Mouse (Mus musculus): ENCODE measurements around the gene Tle6.

The Tle6 gene

DNA sequence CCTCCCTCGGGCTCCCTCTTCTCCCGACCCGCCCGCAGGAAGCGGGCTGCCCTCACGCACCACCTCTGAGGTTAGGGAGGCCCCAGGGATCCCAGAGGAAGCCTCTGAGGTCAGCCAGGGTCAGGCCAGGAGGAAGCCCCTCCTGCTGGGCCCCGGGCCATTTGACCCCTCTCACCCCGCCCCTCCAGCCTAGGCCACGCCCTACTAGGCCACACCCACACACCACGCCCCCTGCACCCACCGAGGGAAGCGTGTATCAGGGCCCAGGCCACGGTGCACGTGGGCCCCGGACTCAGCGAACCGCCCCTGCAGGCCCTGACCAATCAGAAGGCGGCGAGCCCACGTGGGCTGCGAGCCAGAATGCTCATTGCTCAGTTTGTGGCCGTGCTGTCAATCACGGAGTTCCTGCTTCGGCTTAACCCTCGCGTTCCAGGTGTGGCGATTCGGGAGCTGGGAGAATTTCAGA is at the start of gene Tle6:
Gene Tle6, minus strand, starts transcription at position 336 of the 466 bp plus-strand sequence.
- peak; percentile 98 for DNase-seq (ENCODE audit: inconsistent age in 2 of 2, low spot score in 1 of 2)

DNA sequence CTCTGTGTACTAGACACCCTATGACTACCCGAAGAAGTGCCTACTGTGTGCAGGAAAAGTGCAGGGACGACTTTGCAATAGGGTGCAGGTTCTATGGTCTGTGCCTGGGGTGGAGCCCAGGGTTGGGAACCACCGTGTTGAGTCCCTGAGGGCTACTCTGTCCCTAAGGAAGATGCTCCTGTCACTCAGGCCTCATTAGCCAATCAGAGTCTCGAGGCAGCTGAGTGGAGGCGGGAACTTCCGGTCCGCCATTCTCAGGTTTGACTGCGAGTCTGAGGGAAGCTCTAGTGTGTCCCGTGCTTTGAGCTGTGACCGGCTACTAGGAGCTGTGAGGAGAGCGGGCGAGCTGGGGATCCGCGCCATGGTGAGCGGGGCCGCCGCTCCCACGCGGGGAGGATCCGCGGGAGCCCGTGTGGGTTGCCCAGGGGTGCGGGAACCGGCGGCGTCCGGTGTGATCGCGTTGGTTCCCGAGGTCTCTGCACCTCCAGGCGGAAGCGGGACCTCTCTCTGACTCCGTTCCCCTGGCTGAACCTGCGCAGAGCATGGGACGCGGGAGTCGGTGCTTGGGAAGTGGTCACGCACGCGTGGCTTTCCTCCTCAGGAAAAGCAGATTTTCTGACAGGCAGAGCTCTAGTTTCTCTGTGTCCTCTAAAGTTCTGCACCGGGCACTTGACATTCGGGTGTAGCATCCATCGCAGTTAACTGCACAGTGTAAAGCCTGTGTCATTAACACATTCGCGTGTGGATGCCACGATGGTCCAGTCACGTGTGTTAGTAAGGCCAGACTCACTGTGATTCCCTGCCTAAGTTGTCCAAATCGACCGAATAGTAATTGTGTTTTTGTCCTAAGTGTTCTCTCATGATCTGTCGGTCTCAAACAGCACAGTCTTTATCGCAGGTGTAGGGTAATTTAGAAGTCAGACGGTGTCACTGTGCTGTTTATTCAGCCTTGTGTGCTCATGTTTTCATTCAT is 48.2 kb upstream of the Tle6 start, which contains the start of gene Gm10778:
Gene Gm10778, plus strand, starts transcription at position 257 of the 973 bp plus-strand sequence.
- peak; percentile 87 to 97 for DNase-seq (ENCODE audit: inconsistent age in 2 of 2, low spot score in 1 of 2)

DNA sequence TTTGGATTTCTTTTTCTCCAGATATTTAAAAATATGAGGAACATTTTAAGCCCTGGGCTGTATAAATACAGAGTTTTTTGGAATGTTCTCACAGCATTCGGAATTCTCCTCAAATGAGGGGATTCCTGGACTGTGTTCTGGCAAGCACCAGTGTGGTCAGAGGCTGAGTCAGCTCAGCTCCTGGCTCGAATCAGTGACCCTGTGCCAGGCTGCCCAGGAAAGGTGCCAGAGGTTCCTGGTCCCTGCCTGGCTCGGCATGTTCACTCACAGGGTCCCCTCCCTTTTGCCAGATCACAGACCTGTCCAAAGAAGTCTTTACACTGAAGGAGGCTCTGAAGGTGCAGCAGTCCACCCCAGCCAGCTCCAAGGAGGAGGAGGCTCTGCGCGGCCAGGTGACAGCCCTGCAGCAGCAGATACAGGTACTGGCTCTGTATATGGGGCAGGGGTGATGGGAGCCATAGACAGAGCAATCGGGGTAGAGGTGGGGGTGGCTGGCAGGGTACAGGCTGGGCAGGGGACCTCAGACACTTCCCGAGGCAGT is 45.2 kb upstream of the Tle6 start:
- peak in 1 of 2 experiments; percentile 40 for DNase-seq (ENCODE audit: inconsistent age in 2 of 2, low spot score in 1 of 2)

DNA sequence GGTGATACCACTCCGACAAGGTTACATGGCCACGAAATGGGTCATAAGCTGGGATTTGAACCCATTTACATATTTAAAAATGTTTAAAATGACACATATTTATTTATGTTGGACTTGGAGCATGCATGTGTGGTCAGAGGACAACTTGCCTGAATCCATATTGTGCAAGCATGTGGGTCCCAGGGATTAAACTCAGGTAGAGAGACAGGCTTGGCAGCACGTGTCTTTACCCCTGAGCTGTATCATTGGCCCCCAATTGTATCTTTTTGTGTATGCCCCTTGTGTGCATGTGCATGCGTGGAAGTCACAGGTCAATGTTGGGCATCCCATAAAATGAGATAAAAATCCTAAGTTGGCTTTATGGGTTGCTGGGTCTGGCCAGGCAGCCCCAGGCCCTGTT is 44.5 kb upstream of the Tle6 start:
- peak in 1 of 2 experiments; percentile 5 for DNase-seq (ENCODE audit: inconsistent age in 2 of 2, low spot score in 1 of 2)

DNA sequence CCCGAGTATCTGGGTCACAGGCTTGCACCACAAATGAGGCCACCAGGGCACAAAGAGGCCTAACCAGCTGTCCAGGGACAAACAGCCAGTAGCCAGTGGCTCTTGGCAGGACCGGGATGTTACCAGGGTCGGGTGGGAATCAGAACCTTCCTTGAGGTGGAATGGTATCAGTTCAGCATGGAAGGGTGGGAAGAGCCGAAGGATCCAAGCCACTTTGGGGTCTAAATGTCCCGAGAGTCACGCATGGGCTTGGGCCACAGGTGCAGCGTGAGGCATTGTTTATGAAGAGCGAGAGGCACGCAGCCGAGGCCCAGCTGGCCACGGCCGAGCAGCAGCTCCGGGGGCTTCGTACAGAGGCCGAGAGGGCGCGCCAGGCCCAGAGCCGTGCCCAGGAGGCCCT is 43.8 kb upstream of the Tle6 start:
- peak in 1 of 2 experiments; percentile 39 for DNase-seq (ENCODE audit: inconsistent age in 2 of 2, low spot score in 1 of 2)

DNA sequence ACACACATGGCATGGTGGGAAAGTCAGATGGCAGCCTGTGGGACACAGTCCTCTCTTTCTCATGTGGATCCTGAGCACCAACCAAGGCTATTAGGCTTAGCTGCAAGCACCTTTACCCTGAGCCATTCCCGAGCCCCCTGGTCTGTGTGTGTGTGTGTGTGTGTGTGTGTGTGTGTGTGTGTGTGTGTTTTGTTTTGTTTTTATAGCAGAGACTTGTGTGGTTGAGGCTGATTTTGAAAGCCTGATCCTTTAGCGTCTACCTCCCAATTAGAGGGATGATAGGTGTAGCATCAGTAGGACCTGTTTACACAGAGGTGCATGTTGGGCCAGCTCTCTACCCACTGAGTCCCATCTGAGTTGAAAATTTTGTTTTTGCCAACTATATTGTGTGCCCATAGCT is 43.3 kb upstream of the Tle6 start:
- DNase-seq (ENCODE audit: inconsistent age in 2 of 2, low spot score in 1 of 2), result peak in 1 of 2 experiments; percentile 40

DNA sequence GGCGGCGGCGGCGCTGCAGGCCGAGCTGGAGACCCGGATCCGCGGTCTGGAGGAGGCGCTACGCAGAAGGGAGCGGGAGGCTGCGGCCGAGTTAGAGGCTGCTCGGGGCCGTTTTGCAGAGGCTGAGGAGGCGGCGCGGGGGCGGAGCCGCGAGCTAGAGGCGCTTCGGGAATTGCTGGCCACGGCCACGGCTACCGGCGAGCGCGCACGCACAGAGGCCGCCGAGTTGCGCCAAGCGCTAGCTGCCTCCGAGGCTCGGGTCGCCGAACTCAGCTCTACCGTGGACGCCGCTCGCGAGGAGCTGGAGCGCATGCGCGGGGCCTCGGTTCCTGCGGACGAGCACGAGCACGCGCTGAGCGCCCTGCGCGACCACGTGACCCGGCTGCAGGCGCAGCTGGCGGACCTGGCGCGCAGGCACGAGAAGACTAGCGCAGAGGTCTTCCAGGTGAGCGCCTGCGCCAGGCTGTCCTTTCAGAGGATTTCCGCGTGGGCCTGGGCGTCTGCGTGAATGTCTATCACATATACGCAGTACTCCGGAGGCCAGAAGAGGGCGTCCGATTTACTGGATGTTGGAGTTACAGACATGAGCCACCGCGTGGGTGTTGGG is 42.7 kb upstream of the Tle6 start:
- DNase-seq (ENCODE audit: inconsistent age in 2 of 2, low spot score in 1 of 2), result peak; percentile 98

DNA sequence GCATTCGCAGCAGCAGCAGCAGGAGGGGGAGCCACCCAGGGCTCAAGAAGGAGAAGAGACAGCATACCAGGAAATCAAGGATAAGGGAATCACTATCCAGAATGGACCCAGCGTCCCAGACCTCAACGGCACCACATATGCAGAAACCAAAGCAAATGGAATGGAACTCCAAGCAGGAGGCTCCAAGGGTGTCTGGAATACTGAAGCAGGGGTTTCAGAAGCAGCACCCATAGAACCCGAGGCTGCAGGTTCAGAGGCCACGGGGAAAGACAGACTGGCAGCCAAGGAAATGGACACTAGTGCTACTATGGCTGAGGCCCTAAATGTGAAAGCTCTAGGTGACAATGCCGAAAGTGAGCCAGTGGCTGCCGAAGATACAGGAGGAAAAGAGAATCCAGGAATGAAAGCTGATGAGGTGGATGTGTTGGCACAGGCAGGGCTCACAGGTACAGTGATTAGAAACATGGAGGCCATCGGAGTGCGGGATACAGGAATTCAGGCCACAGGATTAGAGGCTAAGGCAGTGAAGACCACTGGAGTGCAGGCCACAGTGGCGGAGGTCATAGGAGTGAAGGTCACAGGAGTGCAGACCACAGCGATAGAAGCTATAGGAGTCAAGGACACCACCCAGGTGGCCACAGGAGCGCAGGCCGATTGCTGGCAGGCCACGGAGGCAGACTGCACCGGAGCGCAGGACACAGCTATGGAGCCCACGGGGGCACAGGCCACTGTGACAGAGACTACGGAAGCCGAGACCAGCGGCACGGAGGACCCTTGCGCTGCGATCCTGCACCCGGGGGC is 42.0 kb upstream of the Tle6 start:
- no peak for DNase-seq (ENCODE audit: inconsistent age in 2 of 2, low spot score in 1 of 2)

DNA sequence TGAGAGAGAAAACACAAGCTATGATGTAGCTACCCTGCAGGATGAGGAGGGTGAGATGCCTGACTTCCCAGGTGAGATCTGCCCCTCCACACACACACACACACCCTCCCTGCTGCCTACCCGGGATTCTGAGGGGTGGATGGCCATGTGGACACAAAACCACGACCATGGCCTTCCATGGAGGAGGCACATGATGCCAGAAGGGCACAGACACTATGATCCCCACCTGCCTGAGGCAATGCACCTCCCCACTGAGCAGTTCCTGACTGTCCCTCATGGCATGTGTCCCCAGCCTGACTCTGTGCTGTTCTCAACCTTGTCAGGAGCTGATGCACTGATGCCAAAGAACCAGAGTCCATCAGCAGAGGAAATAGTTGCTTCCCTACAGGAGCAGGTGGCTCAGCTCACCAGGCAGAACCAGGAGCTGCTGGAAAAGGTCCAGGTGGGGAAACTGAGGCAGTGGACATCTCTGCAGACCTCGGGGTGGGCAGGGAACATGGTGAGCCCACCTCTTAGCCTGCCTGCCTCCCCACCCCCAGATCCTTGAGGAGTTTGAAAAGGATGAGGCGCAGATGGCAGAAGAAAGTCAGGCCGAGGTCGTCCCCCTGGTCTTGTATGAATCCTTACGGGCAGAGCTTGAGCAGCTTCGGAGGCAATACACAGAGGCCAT is 41.2 kb upstream of the Tle6 start:
- DNase-seq (ENCODE audit: inconsistent age in 2 of 2, low spot score in 1 of 2), result peak; percentile 48 to 55

DNA sequence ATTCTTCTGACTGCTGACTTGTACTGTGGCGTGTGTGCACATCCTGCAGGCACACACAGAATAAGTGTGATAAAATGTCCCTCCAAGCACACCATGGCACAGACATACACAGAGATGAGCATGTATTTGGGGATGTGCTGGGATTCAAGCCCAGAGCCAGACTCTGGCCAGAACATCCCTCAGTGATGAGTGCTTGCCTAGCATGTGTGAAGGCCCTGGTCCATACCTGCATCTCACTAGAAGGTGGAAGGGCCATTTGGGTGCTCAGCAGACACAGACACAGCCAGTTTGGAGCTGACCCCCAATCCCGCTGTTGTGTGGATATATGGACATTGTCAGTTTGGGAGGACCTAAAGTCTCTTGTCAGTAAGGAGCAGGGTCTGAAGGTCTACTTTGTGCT is 40.7 kb upstream of the Tle6 start:
- DNase-seq (ENCODE audit: inconsistent age in 2 of 2, low spot score in 1 of 2), result peak in 1 of 2 experiments; percentile 6

DNA sequence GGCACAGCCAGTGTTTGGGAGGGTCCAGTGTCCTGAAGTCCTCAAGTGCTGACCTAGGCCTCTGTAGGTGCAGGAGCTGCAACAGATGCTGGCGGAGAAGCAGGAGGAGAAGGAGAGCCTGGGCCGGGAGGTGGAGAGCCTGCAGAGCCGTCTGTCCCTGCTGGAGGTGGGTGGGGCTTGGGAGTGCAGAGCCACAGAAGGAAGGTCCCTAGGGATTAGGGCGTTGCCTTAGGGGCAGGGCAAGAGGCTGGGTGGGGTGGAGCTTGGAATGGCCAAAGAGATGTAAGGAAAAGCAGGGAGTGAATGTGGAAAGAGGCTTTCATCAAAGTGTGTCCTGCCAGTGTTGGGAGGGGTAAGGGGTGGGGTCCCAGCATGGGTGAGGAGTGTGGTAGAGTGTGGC is 40.0 kb upstream of the Tle6 start:
- DNase-seq (ENCODE audit: inconsistent age in 2 of 2, low spot score in 1 of 2), result peak; percentile 26 to 44

DNA sequence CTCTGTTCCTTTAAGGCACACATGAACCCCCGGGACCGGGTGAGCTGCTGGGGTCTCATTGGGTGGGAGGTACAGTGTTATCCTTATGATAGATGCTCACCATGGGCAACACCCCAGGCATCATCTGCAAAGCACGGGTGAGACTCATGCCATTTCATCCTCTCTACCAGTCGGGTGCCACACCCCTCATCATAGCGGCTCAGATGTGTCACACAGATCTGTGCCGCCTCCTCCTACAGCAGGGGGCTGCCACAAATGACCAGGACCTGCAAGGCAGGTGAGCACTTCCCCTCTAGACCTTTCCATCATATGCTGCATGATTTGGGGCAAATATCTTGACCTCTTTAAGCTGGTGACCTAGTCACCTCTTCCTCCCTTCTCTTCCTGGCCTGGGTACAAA is 37.2 kb upstream of the Tle6 start:
- DNase-seq (ENCODE audit: inconsistent age in 2 of 2, low spot score in 1 of 2), result peak in 1 of 2 experiments; percentile 22

DNA sequence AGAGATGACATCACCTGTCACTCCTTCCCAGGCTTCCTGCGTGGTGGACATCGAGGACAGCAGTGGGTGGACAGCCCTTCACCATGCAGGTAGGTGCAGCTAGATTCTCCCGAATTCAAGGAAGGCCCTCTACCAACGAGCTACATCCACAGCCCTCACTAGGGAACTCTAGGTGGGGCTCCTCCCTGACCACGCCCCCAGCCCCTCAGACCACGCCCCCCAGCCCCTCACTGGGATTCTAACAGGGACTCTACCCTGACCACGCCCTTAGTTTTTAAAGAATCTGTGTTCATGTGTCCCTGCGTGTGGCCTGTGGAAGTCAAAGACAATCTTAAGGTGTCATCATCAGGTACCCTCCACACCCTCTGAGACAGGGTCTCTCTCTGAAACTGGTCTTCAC is 35.5 kb upstream of the Tle6 start:
- peak in 1 of 2 experiments; percentile 16 for DNase-seq (ENCODE audit: inconsistent age in 2 of 2, low spot score in 1 of 2)

DNA sequence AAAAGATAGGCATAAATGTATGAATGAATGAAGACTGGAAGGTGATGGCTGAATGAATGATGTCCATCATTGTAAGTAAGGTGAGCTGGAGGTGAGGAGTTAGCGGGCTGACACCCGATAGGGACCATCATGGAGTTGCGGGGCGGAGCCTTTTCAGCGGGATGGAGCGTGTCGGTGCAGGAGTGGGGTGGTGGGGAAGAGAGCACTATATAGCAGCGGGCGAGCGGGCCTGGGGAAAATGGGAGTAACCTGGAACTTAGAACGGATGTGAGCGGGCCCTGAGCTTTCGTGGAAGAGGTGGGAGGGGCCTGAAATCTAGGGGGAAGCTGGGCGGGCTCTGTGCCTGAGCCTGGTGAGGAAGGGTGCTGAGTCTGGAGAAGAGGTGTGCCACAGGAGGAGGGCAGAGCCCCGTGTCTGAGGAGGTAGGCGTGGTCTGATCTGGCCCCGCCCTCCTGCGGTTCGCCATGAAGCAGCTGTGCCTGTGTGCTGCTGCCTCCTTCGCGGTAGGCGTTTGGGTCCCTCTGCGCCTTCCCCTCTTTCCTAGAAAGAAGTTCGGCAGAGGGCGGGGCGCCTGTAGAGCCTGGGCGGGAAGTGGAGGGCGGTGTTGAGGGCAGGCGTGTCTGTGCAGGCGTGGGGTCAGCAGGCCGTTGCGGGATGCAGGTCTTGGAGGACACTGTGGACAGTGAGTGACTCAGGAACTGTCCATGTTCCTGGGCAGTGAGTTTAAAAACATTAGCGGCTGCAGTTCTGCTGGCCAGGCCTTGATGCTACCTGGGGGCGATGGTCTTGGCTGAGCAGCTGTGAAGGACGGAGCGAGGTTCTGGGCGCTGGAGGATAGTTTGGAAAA is 32.6 kb upstream of the Tle6 start:
- peak; percentile 91 to 96 for DNase-seq (ENCODE audit: inconsistent age in 2 of 2, low spot score in 1 of 2)

DNA sequence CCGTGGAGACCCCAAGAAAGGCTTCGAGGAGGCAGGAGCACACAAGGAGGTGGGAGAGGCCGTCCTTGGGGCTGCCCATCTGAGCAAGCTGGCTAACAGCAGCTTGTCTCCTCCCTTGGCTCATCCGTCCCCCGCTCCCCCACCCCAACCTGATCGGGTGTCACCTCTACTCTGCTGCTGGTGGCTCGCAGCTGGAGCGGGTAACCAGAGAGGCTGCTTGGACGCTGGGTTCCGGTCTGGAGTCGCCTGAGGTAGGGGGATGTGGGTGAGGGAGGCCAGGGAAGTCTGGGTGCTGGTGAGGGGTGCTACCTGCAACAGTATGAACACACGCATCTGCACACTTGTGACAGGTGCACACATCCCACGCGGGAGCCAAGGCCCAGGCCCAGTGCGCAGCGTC is 27.5 kb upstream of the Tle6 start, which contains the start of gene Ankrd24:
Gene Ankrd24, plus strand, starts transcription at position 151 of the 400 bp plus-strand sequence.
- DNase-seq (ENCODE audit: inconsistent age in 2 of 2, low spot score in 1 of 2), result peak; percentile 41 to 42

DNA sequence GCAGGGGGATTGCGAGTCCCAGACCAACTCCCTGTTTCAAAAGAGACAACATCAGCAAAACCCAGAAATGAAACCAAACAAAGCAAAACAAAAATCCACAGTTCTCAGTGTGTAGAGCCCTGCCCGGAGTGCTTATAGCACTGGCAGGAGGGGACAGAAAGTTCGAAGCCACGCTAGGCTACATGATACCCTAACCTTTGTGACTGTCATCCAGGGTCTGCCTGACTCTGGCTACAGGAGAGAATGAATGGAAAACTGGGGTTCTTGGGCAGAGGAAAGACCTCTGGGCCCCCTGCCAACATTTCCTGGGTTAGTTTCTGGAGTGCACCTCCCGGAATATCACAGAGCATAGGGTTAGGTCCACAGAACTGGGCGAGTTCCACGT is 27.0 kb upstream of the Tle6 start:
- peak in 1 of 2 experiments; percentile 62 for DNase-seq (ENCODE audit: inconsistent age in 2 of 2, low spot score in 1 of 2)

DNA sequence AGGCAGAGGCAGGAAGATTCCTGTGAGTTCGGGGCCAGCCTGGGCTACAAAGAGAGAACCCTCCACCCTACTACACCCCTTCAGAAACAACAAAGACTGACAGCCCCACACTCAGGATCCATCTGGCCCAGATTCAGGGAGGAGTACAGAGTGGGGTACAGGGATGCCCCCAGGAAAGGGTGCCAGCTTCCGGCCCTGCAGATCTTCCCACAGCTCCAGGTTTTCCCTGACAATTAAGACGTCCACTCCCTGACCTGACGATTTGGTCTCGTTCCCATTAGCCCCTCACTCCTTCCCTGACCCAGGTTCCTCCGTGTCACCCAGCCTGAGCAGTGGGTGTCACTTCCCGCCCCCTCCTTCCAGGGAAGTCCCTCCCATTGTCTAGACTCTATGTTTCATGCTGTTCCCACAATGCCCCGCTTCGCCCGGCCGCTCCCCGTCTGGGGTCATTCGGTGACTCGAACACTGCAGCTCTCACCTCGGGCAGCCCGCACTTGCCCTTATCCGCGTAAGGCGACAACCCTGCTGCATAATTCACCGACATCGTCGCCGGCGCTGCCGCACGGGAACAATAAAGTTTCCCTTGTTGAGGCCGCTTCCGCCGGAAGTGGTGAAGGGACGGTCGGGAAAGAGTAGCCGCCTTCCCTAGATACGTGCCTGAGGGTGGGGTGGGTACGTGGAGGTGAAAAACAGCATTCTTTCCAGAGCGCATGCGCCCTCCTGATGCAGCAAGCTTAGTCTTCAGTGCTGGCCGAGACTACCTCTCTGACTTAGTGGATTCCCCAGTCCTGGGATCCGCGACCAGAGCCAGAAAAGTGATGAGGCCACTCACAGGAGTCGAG is 26.3 kb upstream of the Tle6 start, which contains the start of gene Sirt6:
Gene Sirt6, minus strand, starts transcription at position 804 of the 842 bp plus-strand sequence.
- peak; percentile 95 to 98 for DNase-seq (ENCODE audit: inconsistent age in 2 of 2, low spot score in 1 of 2)
